Mouse (Mus musculus) MEL (cell line): ENCODE data around the gene Rbpj.

Source experiments
- CTCF ChIP-seq, 3 experiments: IDR thresholded peaks in 2 of 3; conservative IDR thresholded peaks in 1 of 3; 2 replicates each; pipeline ENCODE4 v1.5.1; 2011 to 2012; ENCODE audit warnings: low read length in 3 of 3, low read depth in 2 of 3, mild to moderate bottlenecking in 2 of 3, improper control_type of control experiment in 1 of 3, inconsistent platforms in 1 of 3, mixed read lengths in 1 of 3, moderate library complexity in 1 of 3; ENCODE audit not compliant: control insufficient read depth in 1 of 3, insufficient read depth in 1 of 3, poor library complexity in 1 of 3, severe bottlenecking in 1 of 3
- E2F4 ChIP-seq: IDR thresholded peaks from 2 replicates; pipeline ENCODE4 v1.6.1; 2011; ENCODE audit warnings: low read depth, low read length, improper control_type of control experiment, borderline replicate concordance
- ELF1 ChIP-seq: IDR thresholded peaks from 2 replicates; pipeline ENCODE4 v1.6.1; 2014; ENCODE audit warnings: low read depth, mild to moderate bottlenecking, inconsistent platforms, low read length, improper control_type of control experiment, moderate library complexity
- HCFC1 ChIP-seq: IDR thresholded peaks from 2 replicates; pipeline ENCODE4 v1.6.1; 2012; ENCODE audit warnings: low read depth, mild to moderate bottlenecking, inconsistent platforms, low read length, improper control_type of control experiment, moderate library complexity
- MAZ ChIP-seq: IDR thresholded peaks from 2 replicates; pipeline ENCODE4 v1.6.1; 2012; ENCODE audit warnings: low read depth, mild to moderate bottlenecking, inconsistent platforms, low read length, improper control_type of control experiment
- POLR2A ChIP-seq, 2 experiments: IDR thresholded peaks; 2 replicates each; pipeline ENCODE4 v1.6.1; 2011 to 2012; ENCODE audit warnings: low read length in 2 of 2, mild to moderate bottlenecking in 2 of 2, control low read depth in 1 of 2, improper control_type of control experiment in 1 of 2, low read depth in 1 of 2, moderate library complexity in 1 of 2; ENCODE audit not compliant: control insufficient read depth in 1 of 2, insufficient read depth in 1 of 2, poor library complexity in 1 of 2
- POLR2AphosphoS2 ChIP-seq: IDR thresholded peaks from 2 replicates; pipeline ENCODE4 v1.6.1; 2011; ENCODE audit warnings: low read length, improper control_type of control experiment
- RAD21 ChIP-seq: IDR thresholded peaks from 2 replicates; pipeline ENCODE4 v1.6.1; 2011; ENCODE audit warnings: mild to moderate bottlenecking, low read depth, low read length, improper control_type of control experiment
- ZKSCAN1 ChIP-seq: IDR thresholded peaks from 2 replicates; pipeline ENCODE4 v1.6.1; 2012; ENCODE audit warnings: low read depth, mild to moderate bottlenecking, inconsistent platforms, low read length, improper control_type of control experiment, moderate library complexity

DNA sequence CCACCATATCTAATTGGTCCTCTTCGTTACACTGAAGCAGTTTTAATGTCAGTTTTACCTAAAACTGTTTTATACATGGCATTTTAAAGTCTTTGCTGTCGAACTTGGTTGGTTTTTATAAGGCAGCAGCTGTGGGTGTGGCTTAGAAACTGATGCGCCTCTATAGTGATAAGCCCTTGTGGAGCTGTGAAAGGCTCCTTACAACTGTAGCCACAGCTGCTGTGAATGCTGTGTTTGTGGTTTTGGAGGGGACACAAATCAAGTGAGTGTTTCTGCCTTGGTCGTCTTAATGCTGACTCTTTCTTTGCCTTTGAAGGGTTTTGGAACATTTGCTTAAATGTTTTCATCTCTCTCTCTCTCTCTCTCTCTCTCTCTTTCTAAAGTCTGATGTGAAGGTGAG, 139.5 kb downstream of the Rbpj start:
- TF ChIP-seq ELF1 (no peak), MAZ (no peak), HCFC1 (no peak), POLR2A (IDR thresholded peaks at IDR 0.05; ENCODE audit: control insufficient read depth in 1 of 2, insufficient read depth in 1 of 2, low read depth in 1 of 2, low read length in 2 of 2, poor library complexity in 1 of 2) (no peak), CTCF (IDR thresholded peaks at IDR 0.05 in 2 of 3, conservative IDR thresholded peaks at IDR 0.05 in 1 of 3; ENCODE audit: control insufficient read depth in 1 of 3, insufficient read depth in 1 of 3, low read depth in 2 of 3, low read length in 3 of 3, poor library complexity in 1 of 3, severe bottlenecking in 1 of 3) (no peak), ZKSCAN1 (no peak), E2F4 (no peak), RAD21 (no peak), POLR2AphosphoS2 (no peak)
